Mouse (Mus musculus): ENCODE measurements around the gene Lyg1. TPM values are rescaled to one million over a fixed set of nuclear protein-coding genes. Genes with fewer than 3 reads are reported as not detected.

The Lyg1 gene
- not detected for total RNA-seq (2021)
- long read RNA-seq, experiment 1, result 0 reads
- long read RNA-seq, experiment 2, result 0 reads

GRCm38 (mm10) chr1:37957659-37958058 is at the start of gene Lyg1:
Gene Lyg1 (minus strand): TSS chr1:37957759.
- intact Hi-C loops (cut with DNase I), result no loop called here
- no peak for TF ChIP-seq CTCF (IDR thresholded peaks at IDR 0.05)
- Histone ChIP-seq H3K27ac (no peak within 1 kb of the TSS), H3K4me3 (no peak within 1 kb of the TSS)
- DNase-seq (ENCODE audit: extremely low spot score in 1 of 2, low spot score in 2 of 2), result no peak

- intact Hi-C loops (cut with DNase I), result no loop called here
- H3K27ac ChIP-seq, result no peak overlapping the region
- no peak for TF ChIP-seq CTCF (IDR thresholded peaks at IDR 0.05)
- H3K4me3 ChIP-seq, result no peak overlapping the region
- no peak for DNase-seq (ENCODE audit: extremely low spot score in 1 of 2, low spot score in 2 of 2)
Observed at GRCm38 (mm10) chr1:38006741-38007140, 49.2 kb upstream of the Lyg1 start.

DNA sequence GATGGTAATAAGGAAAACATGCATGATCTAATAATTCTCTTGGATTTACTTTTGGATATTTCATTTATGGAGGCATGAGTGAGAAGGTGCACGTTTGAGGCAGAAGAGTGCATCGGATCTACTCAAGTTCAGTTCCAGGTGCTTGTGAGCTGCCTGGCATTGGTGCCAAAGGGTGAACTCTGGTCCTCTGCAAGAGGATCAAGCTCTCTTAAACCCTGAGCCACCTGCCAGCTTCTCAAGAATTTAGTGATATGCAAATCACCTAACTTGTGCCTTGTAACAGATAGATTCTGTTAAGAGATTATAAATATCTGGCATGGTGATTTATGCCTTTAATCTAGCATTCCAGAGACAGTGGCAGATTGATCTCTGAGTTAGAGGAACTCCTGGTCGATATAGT is 45.5 kb upstream of the Lyg1 start:
- TF ChIP-seq CTCF (IDR thresholded peaks at IDR 0.05), result no peak
- no peak overlapping the region for H3K4me3 ChIP-seq
- intact Hi-C loops (cut with DNase I), result no loop called here
- no peak overlapping the region for H3K27ac ChIP-seq
- no peak for DNase-seq (ENCODE audit: extremely low spot score in 1 of 2, low spot score in 2 of 2)

DNA sequence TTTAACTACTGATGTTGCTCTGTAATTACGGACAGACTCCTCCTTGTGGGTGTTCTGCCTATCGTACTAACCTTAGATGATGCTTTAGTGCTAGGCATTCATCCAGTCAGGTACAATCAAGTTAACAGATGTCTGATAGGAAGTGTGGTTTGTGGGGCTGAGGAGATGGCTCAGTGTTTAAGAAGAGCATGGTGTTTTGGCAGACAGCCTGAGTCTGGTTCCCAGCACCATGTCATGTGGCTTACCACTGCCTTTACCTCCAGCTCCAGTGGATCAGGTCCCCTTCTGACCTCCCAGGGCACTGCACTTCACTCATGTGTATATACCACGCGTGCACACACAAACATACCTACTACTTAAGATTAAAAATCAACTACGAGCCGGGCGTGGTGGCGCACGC is 44.4 kb upstream of the Lyg1 start:
- Histone ChIP-seq H3K4me3 (no peak overlapping the region), H3K27ac (no peak overlapping the region)
- no peak for TF ChIP-seq CTCF (IDR thresholded peaks at IDR 0.05)
- DNase-seq (ENCODE audit: extremely low spot score in 1 of 2, low spot score in 2 of 2), result no peak
- intact Hi-C loops (cut with DNase I), result no loop called here

- H3K4me3 ChIP-seq, result no peak overlapping the region
- no peak for TF ChIP-seq CTCF (IDR thresholded peaks at IDR 0.05)
- intact Hi-C loops (cut with DNase I), result no loop called here
- H3K27ac ChIP-seq, result no peak overlapping the region
- no peak for DNase-seq (ENCODE audit: extremely low spot score in 1 of 2, low spot score in 2 of 2)
Observed at GRCm38 (mm10) chr1:38000844-38001243, 43.3 kb upstream of the Lyg1 start.

DNA sequence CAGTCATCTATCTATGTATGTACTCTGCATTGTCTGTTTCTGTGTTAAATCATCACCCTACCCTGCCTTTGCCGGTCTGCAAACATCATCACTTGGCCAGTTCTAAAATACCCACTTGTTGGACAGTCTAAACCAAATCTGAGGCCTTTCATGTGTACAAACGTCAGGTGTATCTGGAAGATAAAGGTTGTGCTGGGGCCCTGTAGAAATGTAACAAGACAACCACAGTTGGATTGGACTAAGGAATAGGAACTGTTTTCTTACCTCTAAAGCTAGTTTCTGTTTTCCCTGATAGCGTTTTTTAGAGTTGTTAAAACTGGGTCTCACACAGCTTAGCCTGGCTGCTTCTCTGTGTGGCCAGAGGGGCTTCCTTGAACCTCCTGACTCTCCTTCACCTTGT is 42.0 kb upstream of the Lyg1 start:
- Histone ChIP-seq H3K4me3 (no peak overlapping the region), H3K27ac (no peak overlapping the region)
- no peak for DNase-seq (ENCODE audit: extremely low spot score in 1 of 2, low spot score in 2 of 2)
- intact Hi-C loops (cut with DNase I), result loop anchor here (10.0 kb wide), 1 partner anchor 565 kb away; the partner anchor contains the start of genes Coa5 and Unc50
- no peak for TF ChIP-seq CTCF (IDR thresholded peaks at IDR 0.05)

- intact Hi-C loops (cut with DNase I), result loop anchor here (1.0 to 10.0 kb wide), 2 partner anchors 131 to 564 kb away; partner anchors contain the start of genes Coa5, Rev1 and Unc50
- peak overlapping the region; percentile 99 for H3K27ac ChIP-seq
- no peak for TF ChIP-seq CTCF (IDR thresholded peaks at IDR 0.05)
- H3K4me3 ChIP-seq, result peak overlapping the region; percentile 67
- DNase-seq (ENCODE audit: extremely low spot score in 1 of 2, low spot score in 2 of 2), result no peak
Observed at GRCm38 (mm10) chr1:37998371-37999199, 41.0 kb upstream of the Lyg1 start.

DNA sequence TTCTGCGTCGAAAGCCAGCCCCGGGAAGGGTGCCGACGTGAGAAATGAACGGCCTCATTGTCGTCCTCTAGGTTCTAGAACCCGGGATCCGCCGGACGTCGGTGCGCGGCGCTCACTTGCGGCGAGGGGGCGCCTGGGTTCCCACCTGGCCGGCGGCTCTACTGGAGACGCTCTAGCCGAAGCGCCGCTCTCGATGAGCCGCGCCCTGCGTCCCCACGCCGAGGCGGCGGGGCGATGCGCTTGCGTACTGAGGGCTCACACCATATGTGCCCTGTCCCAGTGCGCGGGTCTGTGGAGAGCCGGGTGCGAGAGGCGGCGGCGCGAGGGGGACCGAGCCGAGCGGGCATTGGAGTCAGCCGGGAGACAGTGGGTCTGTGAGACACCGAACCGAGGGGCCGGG is 40.3 kb upstream of the Lyg1 start, which contains the start of the genes Txndc9 and Eif5b:
TSS of gene Txndc9 (minus strand) at position 27 of the 400 bp plus-strand sequence.
TSS of gene Eif5b (plus strand) at position 144 of the 400 bp plus-strand sequence.
- intact Hi-C loops (cut with DNase I), result loop anchor here (1.0 to 10.0 kb wide), 3 partner anchors 108 to 563 kb away; partner anchors contain the start of genes Coa5, Mitd1, Mrpl30 and Rev1
- peak within 1 kb of the TSS; percentile 67 for H3K4me3 ChIP-seq
- peak; percentile 65 for TF ChIP-seq CTCF (IDR thresholded peaks at IDR 0.05)
- peak; percentile 96 for DNase-seq (ENCODE audit: extremely low spot score in 1 of 2, low spot score in 2 of 2)
- peak within 1 kb of the TSS; percentile 99 for H3K27ac ChIP-seq

- Histone ChIP-seq H3K4me3 (peak overlapping the region; percentile 67), H3K27ac (peak overlapping the region; percentile 99)
- DNase-seq (ENCODE audit: extremely low spot score in 1 of 2, low spot score in 2 of 2), result peak; percentile 96 to 97
- no peak for TF ChIP-seq CTCF (IDR thresholded peaks at IDR 0.05)
- intact Hi-C loops (cut with DNase I), result loop anchor here (1.0 to 10.0 kb wide), 2 partner anchors 107 to 562 kb away; partner anchors contain the start of genes Coa5, Mitd1, Mrpl30 and Unc50
Observed at GRCm38 (mm10) chr1:37996877-37997484, 39.4 kb upstream of the Lyg1 start.

GRCm38 (mm10) chr1:37996226-37996625 is 38.7 kb upstream of the Lyg1 start:
- H3K4me3 ChIP-seq, result peak overlapping the region; percentile 67
- peak overlapping the region; percentile 99 for H3K27ac ChIP-seq
- DNase-seq (ENCODE audit: extremely low spot score in 1 of 2, low spot score in 2 of 2), result no peak
- TF ChIP-seq CTCF (IDR thresholded peaks at IDR 0.05), result no peak
- intact Hi-C loops (cut with DNase I), result loop anchor here (10.0 kb wide), 1 partner anchor 561 kb away; the partner anchor contains the start of genes Coa5 and Unc50

DNA sequence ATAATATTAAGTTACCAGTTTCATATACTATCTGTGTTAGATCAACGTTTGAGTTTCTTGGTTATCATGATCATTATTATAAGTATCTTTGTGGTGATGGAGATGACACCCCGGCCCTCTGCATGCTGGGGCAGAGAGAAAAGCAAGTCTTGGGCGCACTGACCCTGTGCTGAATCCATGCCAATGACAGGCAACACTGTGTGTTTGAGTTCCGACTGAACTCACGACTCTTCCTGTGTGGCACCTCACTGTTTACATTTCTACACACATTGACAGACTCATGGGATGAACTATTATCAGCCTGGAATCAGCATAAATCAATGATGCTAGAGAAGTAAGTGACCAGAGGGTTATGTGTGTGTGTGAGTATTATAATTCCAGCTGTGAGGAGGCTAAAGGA is 30.3 kb upstream of the Lyg1 start:
- intact Hi-C loops (cut with DNase I), result no loop called here
- no peak for DNase-seq (ENCODE audit: extremely low spot score in 1 of 2, low spot score in 2 of 2)
- no peak overlapping the region for H3K4me3 ChIP-seq
- no peak for TF ChIP-seq CTCF (IDR thresholded peaks at IDR 0.05)
- no peak overlapping the region for H3K27ac ChIP-seq

All from left cerebral cortex, adult 2 months (tissue).